Mouse (Mus musculus): ENCODE measurements at regions not wholly inside any gene's neighbourhood (a gene's known extent, or its start where the extent isn't known, plus 50 kb on each side); places are given as distances from the start of the nearest gene placed in this dataset.
A peak's percentile ranks its signal among the peaks of the same experiment; 100 is the strongest.
"Not testable (repeated sequence)": the region's sequence is repeated elsewhere in the genome, so short reads cannot be mapped to it uniquely, and the experiment has no call there.

- peak; percentile 60 for DNase-seq (ENCODE audit: low read depth, low spot score)
Observed at GRCm38 (mm10) chr17:27318969-27319695, 114.9 kb upstream of the Lemd2 start.

- DNase-seq (ENCODE audit: low read depth, low spot score), result no peak
Observed at GRCm38 (mm10) chr17:27317576-27318277, 113.5 kb upstream of the Lemd2 start.

- no peak for DNase-seq (ENCODE audit: low read depth, low spot score)
Observed at GRCm38 (mm10) chr17:27316711-27317575, 112.7 kb upstream of the Lemd2 start.

GRCm38 (mm10) chr17:27315947-27316628 is 111.8 kb upstream of the Lemd2 start:
- DNase-seq (ENCODE audit: low read depth, low spot score), result no peak

- DNase-seq (ENCODE audit: low read depth, low spot score), result no peak
Observed at GRCm38 (mm10) chr17:27315428-27315827, 111.2 kb upstream of the Lemd2 start.

GRCm38 (mm10) chr17:27314821-27315392 is 110.6 kb upstream of the Lemd2 start:
- DNase-seq (ENCODE audit: low read depth, low spot score), result no peak

- no peak for DNase-seq (ENCODE audit: low read depth, low spot score)
Observed at GRCm38 (mm10) chr17:27308933-27309332, 104.7 kb upstream of the Lemd2 start.

GRCm38 (mm10) chr17:27304842-27305241 is 100.6 kb upstream of the Lemd2 start:
- DNase-seq (ENCODE audit: low read depth, low spot score), result no peak

- DNase-seq (ENCODE audit: low read depth, low spot score), result peak; percentile 35
Observed at GRCm38 (mm10) chr17:27303633-27304479, 99.6 kb upstream of the Lemd2 start.

- no peak for DNase-seq (ENCODE audit: low read depth, low spot score)
Observed at GRCm38 (mm10) chr17:27303061-27303460, 98.8 kb upstream of the Lemd2 start.

- DNase-seq (ENCODE audit: low read depth, low spot score), result peak; percentile 90
Observed at GRCm38 (mm10) chr17:27301376-27301775, 97.1 kb upstream of the Lemd2 start.

- DNase-seq (ENCODE audit: low read depth, low spot score), result peak; percentile 36
Observed at GRCm38 (mm10) chr17:27299297-27299696, 95.0 kb upstream of the Lemd2 start.

- no peak for DNase-seq (ENCODE audit: low read depth, low spot score)
Observed at GRCm38 (mm10) chr17:27298351-27298750, 94.1 kb upstream of the Lemd2 start.

GRCm38 (mm10) chr17:27296156-27296555 is 91.9 kb upstream of the Lemd2 start:
- no peak for DNase-seq (ENCODE audit: low read depth, low spot score)

GRCm38 (mm10) chr17:27294208-27294604 is 89.9 kb upstream of the Lemd2 start:
- no peak for DNase-seq (ENCODE audit: low read depth, low spot score)

GRCm38 (mm10) chr17:27293586-27294207 is 89.4 kb upstream of the Lemd2 start:
- DNase-seq (ENCODE audit: low read depth, low spot score), result no peak

GRCm38 (mm10) chr17:27291673-27292072 is 87.4 kb upstream of the Lemd2 start:
- no peak for DNase-seq (ENCODE audit: low read depth, low spot score)

- DNase-seq (ENCODE audit: low read depth, low spot score), result no peak
Observed at GRCm38 (mm10) chr17:27291176-27291575, 86.9 kb upstream of the Lemd2 start.

- DNase-seq (ENCODE audit: low read depth, low spot score), result no peak
Observed at GRCm38 (mm10) chr17:27290311-27290710, 86.0 kb upstream of the Lemd2 start.

GRCm38 (mm10) chr17:27289804-27290203 is 85.5 kb upstream of the Lemd2 start:
- not testable (repeated sequence) for DNase-seq (ENCODE audit: low read depth, low spot score)
